Mouse (Mus musculus): ENCODE data around the gene Bola2. TPM values are rescaled to one million over a fixed set of nuclear protein-coding genes. Genes with fewer than 3 reads are reported as not detected.

The Bola2 gene
- total and polyA plus RNA-seq, 3 experiments: 60.4 to 341 (median 136) TPM

DNA sequence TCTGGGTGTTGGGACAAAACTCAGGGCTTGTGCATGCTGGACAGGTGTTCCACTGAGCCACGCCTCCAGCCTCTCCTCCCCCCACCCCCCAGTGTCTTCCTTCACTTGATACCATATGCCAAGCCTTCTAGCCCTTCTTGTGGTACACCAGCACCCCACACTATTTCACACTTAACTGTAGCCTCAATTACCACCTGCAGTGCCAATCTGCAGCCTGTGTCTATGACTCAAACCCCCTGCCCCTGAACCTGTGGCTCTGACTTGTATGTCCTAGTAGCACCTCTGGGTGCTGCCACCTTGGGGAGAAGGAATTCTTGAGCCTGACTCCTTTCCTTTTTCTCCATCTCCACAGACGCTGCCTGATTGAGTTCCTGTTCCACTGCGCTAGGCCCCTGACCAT is 16.7 kb downstream of the Bola2 start:
- no peak for TF ChIP-seq JUND (conservative IDR thresholded peaks at IDR 0.05; ENCODE audit: low read depth, low read length)
- TF ChIP-seq ZC3H11A (IDR thresholded peaks at IDR 0.05; ENCODE audit: low read depth, low read length): no peak
- no peak for TF ChIP-seq ELF1 (IDR thresholded peaks at IDR 0.05; ENCODE audit: low read depth, low read length)
- no peak for TF ChIP-seq RAD21 (IDR thresholded peaks at IDR 0.05; ENCODE audit: low read depth, low read length)
- TF ChIP-seq BHLHE40 (IDR thresholded peaks at IDR 0.05; ENCODE audit: low read depth, low read length): no peak
- no peak for TF ChIP-seq TCF12 (IDR thresholded peaks at IDR 0.05; ENCODE audit: low read depth, low read length)
- TF ChIP-seq IRF4 (IDR thresholded peaks at IDR 0.05; ENCODE audit: low read depth, low read length): no peak
- TF ChIP-seq MXI1 (IDR thresholded peaks at IDR 0.05; ENCODE audit: low read depth, low read length): no peak
- Histone ChIP-seq H3K4me1 (ENCODE audit: control insufficient read depth in 1 of 2, insufficient read depth in 2 of 2) (peaks cover 15 to 18% of the 10 kb centered on the region in 2 experiments), H3K27ac (ENCODE audit: insufficient read depth, low read depth) (no peak overlapping the region), H3K4me3 (replicated peaks in 1 of 3; ENCODE audit: low read depth in 2 of 3, low read length in 2 of 3, poor library complexity in 1 of 3) (no peak overlapping the region), H3K27me3 (replicated peaks) (no peaks in the 10 kb centered on the region), H3K9ac (ENCODE audit: insufficient read depth, low read depth) (no peak overlapping the region), H3K4me2 (ENCODE audit: insufficient read depth, low read depth, poor library complexity, severe bottlenecking) (no peak overlapping the region), H3K36me3 (replicated peaks in 1 of 2; ENCODE audit: control insufficient read depth in 1 of 2, insufficient read depth in 1 of 2, low read length in 1 of 2) (no peaks in the 10 kb centered on the region), H3K79me2 (replicated peaks; ENCODE audit: control insufficient read depth, extremely low read depth, insufficient read depth, poor library complexity, severe bottlenecking) (no peaks in the 10 kb centered on the region), H3K9me3 (replicated peaks; ENCODE audit: low read length) (peaks cover 6% of the 10 kb centered on the region)
- DNase-seq (ENCODE audit: extremely low read depth): no peak
- in situ Hi-C loops (cut with MboI; ENCODE audit: low pct_ligation_motif_present, low pct_unique_long_range_greater_than_20kb, low sequenced_read_pairs): no loop called here
- dilution Hi-C loops (cut with MboI; ENCODE audit: extremely low pct_ligation_motif_present, extremely low pct_unique_long_range_greater_than_20kb, low sequenced_read_pairs): no loop called here

DNA sequence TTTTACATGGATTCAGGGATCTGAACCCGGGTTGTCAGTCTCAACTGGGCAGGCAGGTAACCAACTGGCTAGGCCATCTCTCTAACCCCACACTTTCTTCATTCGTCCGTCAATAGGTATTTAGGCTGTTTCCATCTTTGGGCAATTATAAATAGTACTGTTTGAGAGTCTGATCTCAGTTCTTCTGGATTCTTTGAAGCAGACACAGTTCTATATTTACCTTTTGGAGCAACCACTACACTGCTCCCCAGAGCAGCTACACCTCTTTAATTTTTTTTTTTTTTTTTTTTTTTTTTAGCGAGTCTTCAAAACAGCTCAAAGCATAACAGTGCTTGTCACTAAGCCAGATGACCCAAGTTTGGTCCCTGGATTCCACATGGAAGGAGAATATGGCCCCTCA is 20.5 kb downstream of the Bola2 start:
- Histone ChIP-seq H3K9ac (ENCODE audit: insufficient read depth, low read depth) (no peak overlapping the region), H3K4me3 (replicated peaks in 1 of 3; ENCODE audit: low read depth in 2 of 3, low read length in 2 of 3, poor library complexity in 1 of 3) (no peak overlapping the region), H3K9me3 (replicated peaks; ENCODE audit: low read length) (peaks cover 3% of the 10 kb centered on the region), H3K27me3 (replicated peaks) (no peaks in the 10 kb centered on the region), H3K4me1 (ENCODE audit: control insufficient read depth in 1 of 2, insufficient read depth in 2 of 2) (peaks cover 0 to 4% of the 10 kb centered on the region in 2 experiments; a peak in 2 of 4 replicates), H3K79me2 (replicated peaks; ENCODE audit: control insufficient read depth, extremely low read depth, insufficient read depth, poor library complexity, severe bottlenecking) (no peaks in the 10 kb centered on the region), H3K27ac (ENCODE audit: insufficient read depth, low read depth) (no peak overlapping the region), H3K36me3 (replicated peaks in 1 of 2; ENCODE audit: control insufficient read depth in 1 of 2, insufficient read depth in 1 of 2, low read length in 1 of 2) (no peaks in the 10 kb centered on the region), H3K4me2 (ENCODE audit: insufficient read depth, low read depth, poor library complexity, severe bottlenecking) (no peak overlapping the region)
- no peak for TF ChIP-seq CTCF (conservative IDR thresholded peaks at IDR 0.05 in 1 of 2, IDR thresholded peaks at IDR 0.05 in 1 of 2; ENCODE audit: low read depth in 2 of 2, low read length in 2 of 2)
- no peak for TF ChIP-seq TCF12 (IDR thresholded peaks at IDR 0.05; ENCODE audit: low read depth, low read length)
- TF ChIP-seq USF1 (IDR thresholded peaks at IDR 0.05; ENCODE audit: low read depth, low read length): no peak
- no peak for TF ChIP-seq JUND (conservative IDR thresholded peaks at IDR 0.05; ENCODE audit: low read depth, low read length)
- no peak for TF ChIP-seq MEF2A (IDR thresholded peaks at IDR 0.05; ENCODE audit: borderline replicate concordance, low read depth, low read length)
- no peak for TF ChIP-seq RAD21 (IDR thresholded peaks at IDR 0.05; ENCODE audit: low read depth, low read length)
- TF ChIP-seq POLR2A (IDR thresholded peaks at IDR 0.05; ENCODE audit: low read depth, low read length): no peak
- TF ChIP-seq ZNF384 (IDR thresholded peaks at IDR 0.05; ENCODE audit: low read depth, low read length): no peak
- no peak for TF ChIP-seq KAT2A (IDR thresholded peaks at IDR 0.05; ENCODE audit: insufficient replicate concordance, low read length)
- DNase-seq (ENCODE audit: extremely low read depth): no peak
- in situ Hi-C loops (cut with MboI; ENCODE audit: low pct_ligation_motif_present, low pct_unique_long_range_greater_than_20kb, low sequenced_read_pairs): loop anchor here (5.0 kb wide), 1 partner anchor 1057 kb away; no protein-coding TSS in a partner anchor
- dilution Hi-C loops (cut with MboI; ENCODE audit: extremely low pct_ligation_motif_present, extremely low pct_unique_long_range_greater_than_20kb, low sequenced_read_pairs): no loop called here

DNA sequence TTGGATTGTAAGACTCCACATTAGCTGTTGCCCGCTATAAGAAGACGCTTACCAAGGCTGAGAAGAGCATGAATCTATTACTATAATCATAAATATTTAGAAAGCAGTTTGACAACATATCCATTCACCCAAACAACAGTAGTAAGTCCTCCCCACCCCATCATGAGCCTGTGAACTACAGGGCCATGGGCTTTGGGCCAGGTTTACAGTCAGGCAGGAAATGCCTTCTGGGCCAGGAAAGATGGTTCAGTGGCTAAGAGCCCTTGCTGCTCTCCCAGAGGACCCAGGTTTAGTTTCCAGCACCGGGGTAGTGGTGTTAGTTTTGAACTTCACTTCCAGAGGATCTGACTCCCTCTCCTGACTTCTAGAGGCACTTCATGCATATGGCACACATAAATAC is 22.4 kb downstream of the Bola2 start:
- Histone ChIP-seq H3K4me2 (ENCODE audit: insufficient read depth, low read depth, poor library complexity, severe bottlenecking) (no peak overlapping the region), H3K36me3 (replicated peaks in 1 of 2; ENCODE audit: control insufficient read depth in 1 of 2, insufficient read depth in 1 of 2, low read length in 1 of 2) (no peaks in the 10 kb centered on the region), H3K79me2 (replicated peaks; ENCODE audit: control insufficient read depth, extremely low read depth, insufficient read depth, poor library complexity, severe bottlenecking) (no peaks in the 10 kb centered on the region), H3K9ac (ENCODE audit: insufficient read depth, low read depth) (no peak overlapping the region), H3K27me3 (replicated peaks) (no peaks in the 10 kb centered on the region), H3K27ac (ENCODE audit: insufficient read depth, low read depth) (no peak overlapping the region), H3K4me1 (ENCODE audit: control insufficient read depth in 1 of 2, insufficient read depth in 2 of 2) (peaks cover 0 to 9% of the 10 kb centered on the region in 2 experiments; a peak in 2 of 4 replicates), H3K4me3 (replicated peaks in 1 of 3; ENCODE audit: low read depth in 2 of 3, low read length in 2 of 3, poor library complexity in 1 of 3) (no peak overlapping the region), H3K9me3 (replicated peaks; ENCODE audit: low read length) (peaks cover 3% of the 10 kb centered on the region)
- no peak for TF ChIP-seq MAZ (IDR thresholded peaks at IDR 0.05; ENCODE audit: low read depth, low read length)
- no peak for TF ChIP-seq ETS1 (conservative IDR thresholded peaks at IDR 0.05; ENCODE audit: low read depth, low read length)
- in situ Hi-C loops (cut with MboI; ENCODE audit: low pct_ligation_motif_present, low pct_unique_long_range_greater_than_20kb, low sequenced_read_pairs): loop anchor here (5.0 kb wide), 1 partner anchor 1055 kb away; no protein-coding TSS in a partner anchor
- DNase-seq (ENCODE audit: extremely low read depth): no peak
- dilution Hi-C loops (cut with MboI; ENCODE audit: extremely low pct_ligation_motif_present, extremely low pct_unique_long_range_greater_than_20kb, low sequenced_read_pairs): no loop called here

All from CH12.LX (cell line).